Mouse (Mus musculus) layer of hippocampus, postnatal 10 days (tissue): Measurements from ENCODE around the gene Rcan2. TPM values are rescaled to one million over a fixed set of nuclear protein-coding genes. Genes with fewer than 3 reads are reported as not detected.

ENCODE experiments used
- DNase-seq, 2 experiments: peaks; one replicate each; pipeline ENCODE4 v3.0.0; 2021; ENCODE audit warnings: low spot score in 2 of 2
- total RNA-seq, 2 experiments: library from RNA; stranded (reverse); gene quantifications; 2 replicates each; pipeline ENCODE4 v1.2.3; 2021

Gene Rcan2
- total RNA-seq, 2 experiments from 2014 or later: 40.2 to 42.5 TPM

GRCm38 (mm10) chr17:44071680-44072079 is 270.5 kb downstream of the Rcan2 start:
- no peak for DNase-seq

- DNase-seq: no peak
Observed at GRCm38 (mm10) chr17:44075601-44076000, 274.4 kb downstream of the Rcan2 start.

DNA sequence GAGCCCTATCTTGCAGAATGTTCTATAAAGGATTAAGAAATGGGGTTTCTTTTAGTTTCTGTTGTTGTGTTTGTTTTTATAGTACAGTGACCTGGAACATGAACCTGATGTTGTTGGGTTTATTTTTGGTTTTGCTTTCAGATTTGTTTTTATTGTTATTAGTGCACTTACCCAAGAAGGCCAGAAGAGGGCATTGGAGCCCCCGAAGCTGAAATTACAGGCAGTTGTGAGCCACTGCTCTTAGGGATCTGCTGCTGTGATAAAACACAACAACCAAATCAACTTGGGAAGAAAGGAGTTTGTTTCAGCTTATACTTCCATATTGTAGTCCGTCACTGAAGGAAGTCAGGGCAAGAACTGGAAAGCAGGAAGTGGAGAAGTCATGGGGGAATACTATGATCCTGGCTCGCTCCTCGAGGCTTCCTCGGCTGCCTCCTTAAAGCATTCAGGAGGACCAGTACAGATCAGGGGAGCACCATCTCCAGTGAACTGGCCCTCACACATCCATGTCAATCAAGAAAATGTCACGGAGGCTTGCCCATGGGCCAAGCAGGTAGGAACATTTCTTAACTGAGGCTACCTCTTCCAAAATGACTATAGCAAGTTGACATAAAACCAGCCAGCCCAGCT is 275.0 kb downstream of the Rcan2 start:
- peak; percentile 14 to 18 for DNase-seq

GRCm38 (mm10) chr17:44077146-44077842 is 276.1 kb downstream of the Rcan2 start:
- DNase-seq: no peak

DNA sequence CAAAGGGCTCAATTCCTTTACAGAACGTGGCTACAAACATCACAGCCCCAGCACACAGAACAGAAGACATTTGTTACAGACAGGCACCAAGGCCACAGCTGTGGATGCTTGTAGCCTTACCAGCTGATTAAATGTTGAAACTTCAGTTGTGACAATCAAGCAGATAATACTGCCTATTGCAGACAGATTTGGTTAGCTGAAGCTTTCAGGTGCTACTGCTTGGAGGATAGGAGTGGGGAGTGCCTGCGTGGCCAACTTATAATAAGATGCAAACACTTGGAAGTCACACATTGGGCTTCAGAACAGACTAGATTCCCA is 276.7 kb downstream of the Rcan2 start:
- no peak for DNase-seq

- peak; percentile 83 to 89 for DNase-seq
Observed at GRCm38 (mm10) chr17:44078631-44079350, 277.6 kb downstream of the Rcan2 start, which contains the start of gene Enpp5. Gene Enpp5 (plus strand): TSS chr17:44078813.

- no peak for DNase-seq
Observed at GRCm38 (mm10) chr17:44083156-44083555, 282.0 kb downstream of the Rcan2 start.

- no peak for DNase-seq
Observed at GRCm38 (mm10) chr17:44088226-44088625, 287.1 kb downstream of the Rcan2 start.

Other genes with a start within 250 kb of the Rcan2 start
- gene Pla2g7, start 233.3 kb upstream of the Rcan2 start, total RNA-seq: 10 to 100 TPM; 86.1 to 92.7 TPM
- under 1 TPM; 0.62 to 0.80 TPM for gene Tdrd6, start 171.1 kb upstream of the Rcan2 start, total RNA-seq
- 10 to 100 TPM; 30.9 to 34.5 TPM for gene Slc25a27, start 134.1 kb upstream of the Rcan2 start, total RNA-seq
- gene Cyp39a1, start 133.9 kb upstream of the Rcan2 start, total RNA-seq: 1 to 10 TPM; 1.5 to 2.1 TPM